Mouse (Mus musculus) liver, embryonic 14.5 days (tissue): ENCODE data around the gene Rnf166.

Experiments used
- CTCF ChIP-seq: IDR thresholded peaks from 2 replicates; pipeline ENCODE4 v1.5.1; 2016; ENCODE audit warnings: antibody characterized with exemption, low read depth, control low read depth
- EP300 ChIP-seq: IDR thresholded peaks from 2 replicates; pipeline ENCODE4 v1.6.1; 2016; ENCODE audit warnings: antibody characterized with exemption, low read depth

DNA sequence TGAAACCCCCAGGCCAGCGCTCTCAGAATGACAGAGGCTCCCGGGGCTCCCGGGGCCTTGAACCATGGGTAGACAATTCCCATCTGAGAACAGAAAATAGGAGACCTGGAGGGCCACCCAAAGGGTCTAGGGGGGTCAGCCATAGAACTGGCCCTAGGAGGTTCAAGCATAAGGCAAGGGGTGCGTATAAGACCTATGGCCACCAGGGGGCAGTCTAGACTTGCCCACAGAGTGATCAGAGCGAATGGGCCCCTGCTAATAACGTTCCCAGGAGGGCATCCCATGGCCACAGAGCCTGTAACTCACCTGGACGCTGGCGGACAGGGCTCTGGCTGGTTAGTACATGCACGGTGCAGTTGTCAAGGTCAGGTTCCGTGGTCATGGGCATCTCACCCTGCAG lies 25.0 kb upstream of the Rnf166 start:
- TF ChIP-seq CTCF (peak; percentile 98), EP300 (no peak)
